Mouse (Mus musculus) adipose tissue, adult 10 weeks (tissue): Measurements from ENCODE around the gene Calcr. TPM values are rescaled to one million over a fixed set of nuclear protein-coding genes. Genes with fewer than 3 reads are reported as not detected.

Source experiments
- polyA plus RNA-seq: library from polyadenylated mRNA; stranded (reverse); fragments of 350-450 nt; fragmentation: Illumina TruSeq; extraction: RNeasy Lipid Tissue Mini Kit (QIAGEN cat#74804); gene quantifications from one replicate; pipeline ENCODE4 v1.2.3, GENCODE M21; 2014; ENCODE audit warnings: low read depth, low replicate concordance

The Calcr gene
- polyA plus RNA-seq, result 0.14 TPM

GRCm38 (mm10) chr6:3764230-3764764, at the start of gene Calcr:
Gene Calcr (minus strand): TSS chr6:3764714.

Other genes with a start within 250 kb of the Calcr start
- 3.3 TPM for gene Tfpi2, start 224.2 kb upstream of the Calcr start, polyA plus RNA-seq
- gene Gngt1, start 229.1 kb upstream of the Calcr start, polyA plus RNA-seq, result not detected
- gene Gng11, start 239.2 kb upstream of the Calcr start, polyA plus RNA-seq, result 30.2 TPM